Mouse (Mus musculus): Measurements from ENCODE around the gene Dram1.

- TF ChIP-seq POLR2A (IDR thresholded peaks at IDR 0.05; ENCODE audit: borderline replicate concordance, control insufficient read depth, low read depth, low read length) (no peak), CTCF (IDR thresholded peaks at IDR 0.05; ENCODE audit: control insufficient read depth, insufficient read depth, low read length) (no peak)
Measured at GRCm38 (mm10) chr10:88362218-88362617, 16.7 kb downstream of the Dram1 start.

Measured in bone marrow, adult 2 months (tissue).